Mouse (Mus musculus) gonadal fat pad, adult 2 months (tissue): ENCODE data around the gene Pate4. TPM values are rescaled to one million over a fixed set of nuclear protein-coding genes. Genes with fewer than 3 reads are reported as not detected.
"Not testable (repeated sequence)": the region's sequence is repeated elsewhere in the genome, so short reads cannot be mapped to it uniquely, and the experiment has no call there.

Experiments used
- DNase-seq: peaks from one replicate; pipeline ENCODE4 v3.0.0-alpha.2; 2012; ENCODE audit warnings: low read depth
- polyA plus RNA-seq: library from polyadenylated mRNA; depleted of rRNA; stranded (reverse); fragments of >200 nt; gene quantifications from 2 replicates; pipeline ENCODE4 v1.2.3, GENCODE M21; 2012; rRNA removed

The Pate4 gene
- 0.99 and 2.5 TPM in 2 replicates for polyA plus RNA-seq

- DNase-seq: no peak
Observed at GRCm38 (mm10) chr9:35611841-35612240, at the start of gene Pate4. Pate4 (minus strand) TSS chr9:35611941.

GRCm38 (mm10) chr9:35648102-35648501 is 36.4 kb upstream of the Pate4 start, which contains the start of gene Pate3:
Pate3 (minus strand) TSS chr9:35648202.
- DNase-seq: no peak

GRCm38 (mm10) chr9:35632981-35633380 is 21.2 kb upstream of the Pate4 start:
- no peak for DNase-seq

- DNase-seq: not testable (repeated sequence)
Observed at GRCm38 (mm10) chr9:35616784-35617183, 5.0 kb upstream of the Pate4 start.

GRCm38 (mm10) chr9:35614005-35614404 is 2.3 kb upstream of the Pate4 start:
- no peak for DNase-seq

GRCm38 (mm10) chr9:35607647-35608405 is 3.9 kb downstream of the Pate4 start:
- DNase-seq: no peak

- no peak for DNase-seq
Observed at GRCm38 (mm10) chr9:35592903-35593302, 18.8 kb downstream of the Pate4 start.

GRCm38 (mm10) chr9:35587674-35588073 is 24.1 kb downstream of the Pate4 start:
- DNase-seq: no peak

- no peak for DNase-seq
Observed at GRCm38 (mm10) chr9:35574416-35574815, 37.3 kb downstream of the Pate4 start.

- DNase-seq: no peak
Observed at GRCm38 (mm10) chr9:35570663-35571062, 41.1 kb downstream of the Pate4 start.

GRCm38 (mm10) chr9:35569571-35570534 is 41.9 kb downstream of the Pate4 start, which contains the start of the genes Pate2 and Hyls1:
Pate2 (plus strand) TSS chr9:35570284.
Hyls1 (minus strand) TSS chr9:35570398.
- peak; percentile 76 for DNase-seq

GRCm38 (mm10) chr9:35567995-35568394 is 43.7 kb downstream of the Pate4 start:
- no peak for DNase-seq

GRCm38 (mm10) chr9:35564536-35565240 is 47.1 kb downstream of the Pate4 start:
- no peak for DNase-seq

GRCm38 (mm10) chr9:35561583-35561982 is 50.2 kb downstream of the Pate4 start:
- DNase-seq: no peak

GRCm38 (mm10) chr9:35561076-35561475 is 50.7 kb downstream of the Pate4 start:
- no peak for DNase-seq

GRCm38 (mm10) chr9:35559009-35559890 is 52.5 kb downstream of the Pate4 start:
- no peak for DNase-seq

- DNase-seq: no peak
Observed at GRCm38 (mm10) chr9:35558257-35559008, 53.3 kb downstream of the Pate4 start, which contains the start of the genes Ddx25 and Pus3. Ddx25 (minus strand) TSS chr9:35558528. Pus3 (plus strand) TSS chr9:35558595.
